ENCODE assay signal across 13 mouse cellular contexts in the genomic region with DNA sequence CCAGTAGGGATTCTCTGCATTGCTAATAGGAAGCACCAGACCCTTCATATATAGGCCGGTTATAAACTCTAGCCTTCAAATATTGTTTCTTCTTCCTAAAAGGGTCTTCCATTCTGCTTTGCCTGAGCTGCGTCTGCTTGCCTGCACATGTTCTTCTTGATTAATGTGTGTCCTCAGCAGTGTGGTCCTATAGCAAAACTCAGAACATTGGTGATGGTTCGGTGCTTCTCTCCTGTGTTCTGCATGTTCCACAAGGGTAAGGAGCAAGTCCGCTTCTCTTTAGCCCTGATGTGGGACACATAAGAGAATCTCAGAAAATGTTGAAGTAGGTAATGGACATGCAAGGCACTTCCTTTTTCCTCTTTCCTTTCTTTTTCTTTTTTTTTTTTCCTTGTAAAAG. TPM values are rescaled to one million over a fixed set of nuclear protein-coding genes. Genes with fewer than 3 reads are reported as not detected.
DNase-seq lines count a peak whose midpoint lies in the region; ATAC-seq and TF ChIP-seq lines count a peak whose summit lies in the region.
"Had no signal": no experiment of that assay in that cellular context is flagged by ENCODE, and none has a peak within 500 bp of the region (broad histone marks: within the 10 kb centered on the region; RNA-seq: fewer than 3 reads in every experiment).

No protein-coding gene starts in this region.

- H3K9ac ChIP-seq in liver, adult 2 months (ENCODE audit: low read depth, low read length) = no peak overlapping the region
- no peak overlapping the region; the same call in 1 of the 2 replicates for H3K9ac ChIP-seq in heart, embryonic 16.5 days (ENCODE audit: low read length)
- H3K9ac ChIP-seq: embryonic facial prominence, embryonic 15.5 days; intestine, embryonic 15.5 days; midbrain, embryonic 15.5 days; neural tube, embryonic 13.5 days had no signal

- H3K27me3 ChIP-seq in liver, adult 2 months (ENCODE audit: control insufficient read depth, insufficient read depth, low read length) = no peaks in the 10 kb centered on the region
- no peaks in the 10 kb centered on the region for H3K27me3 ChIP-seq in heart, embryonic 16.5 days (ENCODE audit: control insufficient read depth, insufficient read depth, low read length)
- H3K27me3 ChIP-seq: embryonic facial prominence, embryonic 15.5 days; intestine, embryonic 15.5 days; midbrain, embryonic 15.5 days; neural tube, embryonic 13.5 days had no signal

- no peaks in the 10 kb centered on the region; the same call in 1 of the 2 replicates for H3K4me1 ChIP-seq in liver, adult 2 months (ENCODE audit: control insufficient read depth, insufficient read depth, low read length)
- H3K4me1 ChIP-seq in heart, embryonic 16.5 days (ENCODE audit: control insufficient read depth, insufficient read depth, low read length) = peaks cover 16% of the 10 kb centered on the region
- H3K4me1 ChIP-seq: embryonic facial prominence, embryonic 15.5 days; intestine, embryonic 15.5 days; midbrain, embryonic 15.5 days; neural tube, embryonic 13.5 days had no signal

- H3K27ac ChIP-seq in liver, adult 2 months (replicated peaks; ENCODE audit: insufficient read depth, low read depth, low read length) = peak overlapping the region; percentile 12; the same call in 1 of the 2 replicates
- peak overlapping the region; percentile 2 for H3K27ac ChIP-seq in heart, embryonic 16.5 days (ENCODE audit: low read length)
- H3K27ac ChIP-seq: embryonic facial prominence, embryonic 15.5 days; intestine, embryonic 15.5 days; midbrain, embryonic 15.5 days; neural tube, embryonic 13.5 days had no signal

- ATAC-seq in heart, embryonic 16.5 days (replicated peaks; ENCODE audit: extremely low read depth, insufficient read depth, low FRiP score) = no peak
- ATAC-seq: intestine, embryonic 15.5 days; midbrain, embryonic 15.5 days had no signal

- no peaks in the 10 kb centered on the region for H3K79me2 ChIP-seq in liver, adult 2 months (ENCODE audit: control insufficient read depth, insufficient read depth, low read length)

- WGBS in liver, adult 2 months = 87% methylated on average over 4 of the region's 4 CpGs
- WGBS in heart, embryonic 16.5 days = 84% methylated on average over 4 of the region's 4 CpGs

- DNase-seq in liver, adult 2 months (ENCODE audit: extremely low read depth, low read depth, low spot score) = no peak
- DNase-seq in liver = no peak
- peak; percentile 22 for DNase-seq in T-cell, adult 2 months (ENCODE audit: low spot score)
- peak; percentile 70 for DNase-seq in naive thymus-derived CD4-positive, alpha-beta T cell, adult 2 months (ENCODE audit: low read depth)
- no peak for DNase-seq in frontal cortex, postnatal 25 days (ENCODE audit: low spot score in 2 of 2)
- DNase-seq in lung, postnatal 10 days = no peak
- DNase-seq: cerebellum, postnatal 25 days; retina, postnatal 1 day had no signal

- no peak for TF ChIP-seq POLR2A in liver, adult 2 months (IDR thresholded peaks at IDR 0.05; ENCODE audit: extremely low read depth, insufficient read depth, low read length)

- H3K4me2 ChIP-seq in heart, embryonic 16.5 days (ENCODE audit: low read depth, low read length) = peak overlapping the region; percentile 35; the same call in 1 of the 2 replicates
- H3K4me2 ChIP-seq: embryonic facial prominence, embryonic 15.5 days; intestine, embryonic 15.5 days; midbrain, embryonic 15.5 days; neural tube, embryonic 13.5 days had no signal

- no peak overlapping the region for H3K4me3 ChIP-seq in liver, adult 2 months (ENCODE audit: insufficient read depth, low read depth, low read length)
- H3K4me3 ChIP-seq in heart, embryonic 16.5 days (ENCODE audit: low read length) = no peak overlapping the region
- H3K4me3 ChIP-seq: embryonic facial prominence, embryonic 15.5 days; intestine, embryonic 15.5 days; midbrain, embryonic 15.5 days; neural tube, embryonic 13.5 days had no signal

- H3K9me3 ChIP-seq in heart, embryonic 16.5 days (replicated peaks; ENCODE audit: control insufficient read depth, low read length) = no peaks in the 10 kb centered on the region
- H3K9me3 ChIP-seq: embryonic facial prominence, embryonic 15.5 days; intestine, embryonic 15.5 days; midbrain, embryonic 15.5 days; neural tube, embryonic 13.5 days had no signal

- TF ChIP-seq CTCF in liver, adult 2 months (IDR thresholded peaks at IDR 0.05; ENCODE audit: low read depth, low read length) = no peak

- H3K36me3 ChIP-seq in liver, adult 2 months (ENCODE audit: control insufficient read depth, insufficient read depth, low read length) = no peaks in the 10 kb centered on the region
- no peaks in the 10 kb centered on the region for H3K36me3 ChIP-seq in heart, embryonic 16.5 days (ENCODE audit: control insufficient read depth, insufficient read depth)
- H3K36me3 ChIP-seq: embryonic facial prominence, embryonic 15.5 days; intestine, embryonic 15.5 days; midbrain, embryonic 15.5 days; neural tube, embryonic 13.5 days had no signal

RNA-seq across cellular contexts. Expression of a gene that starts 47.8 kb away (rescaled TPM):
- 2.5 and 3.0 TPM in 2 replicates for total RNA-seq in liver, adult 2 months (2014; rRNA removed)
- 0.59 and 0.70 TPM in 2 replicates for polyA plus RNA-seq in liver, adult 2 months (2012; rRNA removed)
- polyA plus RNA-seq in heart, embryonic 16.5 days (2015; fragmentation: Nextera tagmentation; extraction: Ambion mirVana) = 2.8 and 4.0 TPM in 2 replicates

Comparison
In these comparisons a context has a peak if more than half of its experiments do, and no peak if none do; other contexts are left out.
1. DNase-seq: peak in T-cell, adult 2 months (single experiment) and naive thymus-derived CD4-positive, alpha-beta T cell, adult 2 months (single experiment); none in liver, adult 2 months (single experiment), liver (single experiment), frontal cortex, postnatal 25 days (0 of 2) and lung, postnatal 10 days (single experiment).